Mouse (Mus musculus) kidney, postnatal 10 days (tissue): ENCODE data around the gene Glt8d2.
A peak's percentile ranks its signal among the peaks of the same experiment; 100 is the strongest.

Experiments used
- DNase-seq: peaks from one replicate; pipeline ENCODE4 v3.0.0; 2021; ENCODE audit warnings: mixed read lengths

Gene Glt8d2

GRCm38 (mm10) chr10:82690494-82690893 lies at the start of gene Glt8d2:
Gene Glt8d2 (minus strand): TSS chr10:82690650.
- DNase-seq = peak; percentile 65

GRCm38 (mm10) chr10:82699296-82699941 lies 9.0 kb upstream of the Glt8d2 start:
- peak; percentile 40 for DNase-seq

- DNase-seq = peak; percentile 94
Measured at GRCm38 (mm10) chr10:82698712-82699261, 8.3 kb upstream of the Glt8d2 start.

- DNase-seq = no peak
Measured at GRCm38 (mm10) chr10:82697305-82697898, 7.0 kb upstream of the Glt8d2 start.

GRCm38 (mm10) chr10:82696453-82697079 lies 6.1 kb upstream of the Glt8d2 start:
- no peak for DNase-seq

- no peak for DNase-seq
Measured at GRCm38 (mm10) chr10:82695956-82696355, 5.5 kb upstream of the Glt8d2 start, which contains the start of gene Hcfc2. Gene Hcfc2 (plus strand): TSS chr10:82696160.

GRCm38 (mm10) chr10:82689681-82690211 lies 704 bp downstream of the Glt8d2 start:
- no peak for DNase-seq

GRCm38 (mm10) chr10:82685440-82685839 lies 5.0 kb downstream of the Glt8d2 start:
- no peak for DNase-seq

- no peak for DNase-seq
Measured at GRCm38 (mm10) chr10:82681639-82682038, 8.8 kb downstream of the Glt8d2 start.

GRCm38 (mm10) chr10:82680769-82681168 lies 9.7 kb downstream of the Glt8d2 start:
- no peak for DNase-seq

GRCm38 (mm10) chr10:82676949-82677348 lies 13.5 kb downstream of the Glt8d2 start:
- DNase-seq = no peak

GRCm38 (mm10) chr10:82670205-82670604 lies 20.2 kb downstream of the Glt8d2 start:
- DNase-seq = no peak

- peak; percentile 92 for DNase-seq
Measured at GRCm38 (mm10) chr10:82666436-82667234, 23.8 kb downstream of the Glt8d2 start.

GRCm38 (mm10) chr10:82665951-82666350 lies 24.5 kb downstream of the Glt8d2 start:
- DNase-seq = no peak

- no peak for DNase-seq
Measured at GRCm38 (mm10) chr10:82663289-82663688, 27.2 kb downstream of the Glt8d2 start.

- DNase-seq = no peak
Measured at GRCm38 (mm10) chr10:82662267-82662990, 28.0 kb downstream of the Glt8d2 start.

GRCm38 (mm10) chr10:82661820-82662219 lies 28.6 kb downstream of the Glt8d2 start:
- DNase-seq = no peak

GRCm38 (mm10) chr10:82654581-82654980 lies 35.9 kb downstream of the Glt8d2 start:
- no peak for DNase-seq

- no peak for DNase-seq
Measured at GRCm38 (mm10) chr10:82652625-82653024, 37.8 kb downstream of the Glt8d2 start.

- DNase-seq = no peak
Measured at GRCm38 (mm10) chr10:82651221-82651620, 39.2 kb downstream of the Glt8d2 start.

- DNase-seq = no peak
Measured at GRCm38 (mm10) chr10:82647205-82647811, 43.1 kb downstream of the Glt8d2 start.

GRCm38 (mm10) chr10:82646083-82646482 lies 44.4 kb downstream of the Glt8d2 start:
- no peak for DNase-seq
